Mouse (Mus musculus) thymus, adult 2 months (tissue): ENCODE measurements around the gene Afg1l.

ENCODE experiments used
- CTCF ChIP-seq: fragments of 200-500 bp; IDR thresholded peaks from 2 replicates; pipeline ENCODE4 v1.5.1; 2012; ENCODE audit warnings: mild to moderate bottlenecking, control low read depth, low read length, moderate library complexity, borderline replicate concordance; ENCODE audit not compliant: control insufficient read depth, poor library complexity, insufficient read depth; ENCODE audit errors: extremely low read depth
- POLR2A ChIP-seq: fragments of 200-500 bp; IDR thresholded peaks from 2 replicates; pipeline ENCODE4 v1.6.1; 2012; ENCODE audit warnings: mild to moderate bottlenecking, low read length, control low read depth, moderate library complexity; ENCODE audit not compliant: control insufficient read depth, poor library complexity, insufficient read depth; ENCODE audit errors: extremely low read depth

DNA sequence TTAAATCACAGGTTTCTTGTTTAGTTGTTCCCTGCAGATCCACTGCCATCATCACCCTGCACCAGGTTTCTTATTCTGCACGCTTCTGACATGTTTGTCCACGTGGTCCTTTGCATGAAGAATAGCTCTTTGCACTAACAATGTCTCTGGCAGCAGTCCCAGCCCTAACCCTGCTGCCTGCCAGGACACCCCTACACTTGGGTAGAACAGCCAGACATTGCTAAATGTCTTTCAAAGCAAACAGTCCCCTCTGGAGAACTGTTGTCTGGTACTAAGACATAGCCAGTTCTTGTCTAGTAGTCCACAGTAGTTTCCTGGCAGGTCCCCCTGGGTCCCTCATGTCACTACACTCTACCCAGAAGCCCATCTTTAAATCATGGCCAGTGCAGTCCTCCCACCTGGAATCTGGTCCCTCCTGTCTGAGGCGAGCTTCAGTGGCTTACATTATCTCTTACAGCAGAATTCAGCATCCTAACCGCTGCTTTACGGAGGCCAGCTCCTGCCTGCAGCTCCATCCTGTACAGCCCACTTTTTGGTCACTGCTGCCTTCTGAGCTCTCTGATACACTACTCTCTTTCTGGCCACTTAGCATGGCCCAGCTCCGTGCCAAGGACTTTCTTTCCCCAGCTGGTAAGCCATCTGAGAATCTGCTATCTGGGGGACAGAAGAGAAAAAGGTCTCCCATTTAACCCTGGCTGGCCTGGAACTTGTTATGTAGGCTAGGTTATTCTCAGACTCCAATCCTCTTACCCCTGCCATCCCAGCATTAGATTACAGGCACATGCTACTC is 67.4 kb downstream of the Afg1l start:
- TF ChIP-seq POLR2A (no peak), CTCF (no peak)
